Mouse (Mus musculus) heart, postnatal 0 days (tissue): ENCODE data around the gene Umad1.

Source experiments
- CTCF ChIP-seq: IDR thresholded peaks from 2 replicates; pipeline ENCODE4 v1.5.1; 2016; ENCODE audit warnings: antibody characterized with exemption, control low read depth, low read depth
- EP300 ChIP-seq: IDR thresholded peaks from 2 replicates; pipeline ENCODE4 v1.6.1; 2016; ENCODE audit warnings: antibody characterized with exemption, low read depth

DNA sequence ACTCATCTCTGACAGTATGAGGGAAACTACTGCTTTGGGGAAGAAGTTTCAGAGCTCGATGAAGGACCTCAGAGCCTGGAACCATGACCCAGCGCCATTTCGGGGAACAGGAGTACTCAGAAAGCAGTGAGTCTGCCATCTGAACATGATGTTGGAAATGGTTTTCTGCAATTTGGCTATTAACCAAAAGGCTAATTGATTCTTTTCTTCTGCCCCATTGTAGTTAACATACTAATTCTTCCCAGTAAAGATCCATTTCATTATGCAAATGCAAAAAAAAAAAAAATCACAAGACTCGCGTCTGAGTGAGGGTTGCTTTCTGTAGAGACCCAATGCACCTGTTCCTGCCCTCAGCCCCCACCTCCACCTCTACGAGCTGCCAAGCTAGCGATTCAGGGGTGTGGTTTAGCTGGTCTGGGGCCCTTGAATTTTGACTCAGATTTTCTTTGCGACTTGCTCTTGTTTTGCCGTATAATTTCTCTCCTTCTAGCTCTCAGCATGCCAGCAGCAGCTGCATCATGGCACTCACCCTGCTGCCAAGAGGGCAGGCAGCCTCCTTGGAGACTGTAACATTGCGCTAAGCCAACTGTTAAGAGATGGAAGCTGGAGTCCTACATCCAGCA is 163.0 kb downstream of the Umad1 start:
- TF ChIP-seq CTCF = no peak
- TF ChIP-seq EP300 = no peak
